Mouse (Mus musculus): ENCODE measurements around the gene Fkbp2.

- no peak for TF ChIP-seq POLR2A (IDR thresholded peaks at IDR 0.05; ENCODE audit: control insufficient read depth, low read depth, low read length)
- TF ChIP-seq CTCF (IDR thresholded peaks at IDR 0.05; ENCODE audit: control insufficient read depth, insufficient read depth, insufficient replicate concordance, low read depth, low read length): no peak
These were observed 14.2 kb upstream of the Fkbp2 start for GRCm38 (mm10) chr19:6994489-6994888.

Measured in testis, adult 2 months (tissue).